Mouse (Mus musculus): ENCODE data around the gene Muc5b.
"Not testable (repeated sequence)": the region's sequence is repeated elsewhere in the genome, so short reads cannot be mapped to it uniquely, and the experiment has no call there.

The Muc5b gene

DNA sequence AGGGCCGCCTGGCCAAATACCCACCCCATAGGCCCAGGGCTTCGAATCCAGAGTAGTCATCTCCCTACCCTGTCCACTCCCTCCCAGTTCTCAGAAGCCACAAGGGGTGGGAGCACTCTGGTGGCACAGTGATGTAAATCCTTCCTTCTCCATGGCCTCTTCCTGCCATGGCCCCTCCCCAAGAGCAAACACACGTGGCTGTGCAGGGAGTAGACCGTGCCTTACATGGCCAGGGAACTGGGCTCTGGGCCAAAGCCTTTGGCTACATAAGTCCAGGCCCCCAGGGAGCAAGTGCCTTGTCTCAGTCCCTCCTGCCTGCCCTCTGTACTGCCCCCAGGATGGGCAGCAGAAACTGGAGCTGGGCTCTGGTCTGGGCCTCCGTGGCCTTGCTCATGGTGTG is at the start of gene Muc5b:
Muc5b (plus strand) TSS at position 292 of the 400 bp plus-strand sequence.
- in situ Hi-C loops (cut with MboI, MseI) = no loop called here

DNA sequence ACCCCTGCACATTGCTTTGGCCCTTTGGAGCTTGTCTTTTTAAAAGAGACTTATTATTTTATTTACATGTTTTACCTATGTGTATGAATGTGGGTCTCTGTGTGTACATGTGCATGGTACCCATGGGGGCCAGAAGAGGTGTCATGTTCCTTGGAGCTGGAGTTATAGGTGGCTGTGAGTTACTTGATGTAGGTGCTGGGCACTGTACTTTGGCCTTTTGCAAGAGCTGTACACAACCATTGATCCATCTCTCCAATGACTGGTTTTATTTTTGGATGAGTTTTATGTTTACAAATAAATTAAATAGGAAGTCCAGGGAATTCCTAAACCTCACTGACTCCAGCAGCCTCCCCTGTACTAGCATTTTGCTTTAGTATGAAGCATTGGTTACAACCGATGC is 44.6 kb upstream of the Muc5b start:
- in situ Hi-C loops (cut with MboI, MseI) = loop anchor here (5.0 kb wide), 1 partner anchor 47 kb away; no protein-coding TSS in a partner anchor

GRCm38 (mm10) chr7:141803206-141803605 is 35.7 kb upstream of the Muc5b start:
- in situ Hi-C loops (cut with MboI, MseI) = no loop called here

GRCm38 (mm10) chr7:141805384-141805783 is 33.5 kb upstream of the Muc5b start:
- in situ Hi-C loops (cut with MboI, MseI) = no loop called here

DNA sequence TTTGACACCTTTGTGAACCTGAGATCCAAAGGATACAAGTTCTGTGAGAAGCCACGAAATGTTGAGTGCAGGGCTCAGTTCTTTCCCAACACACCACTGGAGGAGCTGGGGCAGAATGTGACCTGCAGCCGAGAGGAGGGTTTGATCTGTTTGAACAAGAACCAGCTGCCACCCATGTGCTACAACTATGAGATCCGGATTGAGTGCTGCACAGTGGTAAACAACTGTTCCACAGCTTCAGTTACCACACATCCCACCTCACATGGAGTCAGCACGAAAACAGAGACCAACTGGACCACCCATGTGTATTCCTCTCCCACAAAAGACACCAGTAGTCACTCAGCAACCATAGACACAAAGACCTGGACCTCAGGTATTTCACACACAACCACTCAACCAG is 31.0 kb upstream of the Muc5b start:
- in situ Hi-C loops (cut with MboI, MseI) = not testable (repeated sequence)

DNA sequence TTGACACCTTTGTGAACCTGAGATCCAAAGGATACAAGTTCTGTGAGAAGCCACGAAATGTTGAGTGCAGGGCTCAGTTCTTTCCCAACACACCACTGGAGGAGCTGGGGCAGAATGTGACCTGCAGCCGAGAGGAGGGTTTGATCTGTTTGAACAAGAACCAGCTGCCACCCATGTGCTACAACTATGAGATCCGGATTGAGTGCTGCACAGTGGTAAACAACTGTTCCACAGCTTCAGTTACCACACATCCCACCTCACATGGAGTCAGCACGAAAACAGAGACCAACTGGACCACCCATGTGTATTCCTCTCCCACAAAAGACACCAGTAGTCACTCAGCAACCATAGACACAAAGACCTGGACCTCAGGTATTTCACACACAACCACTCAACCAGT is 28.9 kb upstream of the Muc5b start:
- in situ Hi-C loops (cut with MboI, MseI) = not testable (repeated sequence)

GRCm38 (mm10) chr7:141813321-141813720 is 25.5 kb upstream of the Muc5b start:
- in situ Hi-C loops (cut with MboI, MseI) = no loop called here

DNA sequence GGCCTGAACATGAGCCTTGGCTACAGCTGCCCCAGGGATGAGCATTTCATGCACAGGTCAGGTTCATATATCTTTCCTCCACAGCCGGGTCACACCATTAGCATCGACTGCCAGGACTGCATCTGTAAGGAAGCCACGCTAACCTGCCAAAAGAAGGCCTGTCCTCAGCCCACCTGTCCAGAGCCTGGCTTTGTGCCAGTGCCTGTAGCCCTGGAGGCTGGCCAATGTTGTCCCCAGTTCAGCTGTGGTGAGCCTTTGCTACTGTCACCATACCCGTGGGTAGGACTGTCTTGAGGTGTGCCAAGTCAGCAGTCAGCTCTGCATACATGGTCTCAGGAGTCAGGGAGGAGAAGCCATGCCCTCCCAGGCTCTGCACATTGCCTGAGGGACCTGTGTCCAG is 23.5 kb upstream of the Muc5b start:
- in situ Hi-C loops (cut with MboI, MseI) = no loop called here

GRCm38 (mm10) chr7:141817355-141818075 is 21.4 kb upstream of the Muc5b start:
- in situ Hi-C loops (cut with MboI, MseI) = no loop called here

- in situ Hi-C loops (cut with MboI, MseI) = no loop called here
These were observed 20.6 kb upstream of the Muc5b start for GRCm38 (mm10) chr7:141818267-141818666.

- in situ Hi-C loops (cut with MboI, MseI) = no loop called here
These were observed 16.1 kb upstream of the Muc5b start for GRCm38 (mm10) chr7:141822582-141823261.

GRCm38 (mm10) chr7:141823699-141824098 is 15.2 kb upstream of the Muc5b start:
- in situ Hi-C loops (cut with MboI, MseI) = no loop called here

DNA sequence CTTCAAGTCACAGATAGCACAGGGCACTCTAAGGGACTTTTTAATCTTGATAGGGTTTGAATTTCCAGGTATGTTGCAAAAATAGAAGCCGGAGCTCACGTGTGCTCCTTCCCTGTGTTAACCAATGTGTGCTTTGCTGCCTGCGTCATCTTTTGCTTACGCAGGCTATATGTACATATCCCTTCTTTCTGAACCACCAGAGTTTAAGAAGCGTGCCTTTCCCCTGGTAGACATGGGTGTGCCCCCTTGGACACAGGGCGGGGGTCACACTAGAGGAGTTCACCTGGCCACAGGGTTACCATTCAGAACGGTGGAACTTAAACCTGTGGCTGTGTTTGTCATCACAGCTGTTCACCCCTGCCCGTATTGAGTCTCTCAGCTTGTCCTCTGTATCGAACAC is 14.5 kb upstream of the Muc5b start:
- in situ Hi-C loops (cut with MboI, MseI) = no loop called here

- in situ Hi-C loops (cut with MboI, MseI) = no loop called here
These were observed 2.9 kb upstream of the Muc5b start for GRCm38 (mm10) chr7:141835941-141836340.

GRCm38 (mm10) chr7:141836423-141836822 is 2.4 kb upstream of the Muc5b start:
- in situ Hi-C loops (cut with MboI, MseI) = no loop called here

GRCm38 (mm10) chr7:141840354-141840753 is 1.5 kb downstream of the Muc5b start:
- in situ Hi-C loops (cut with MboI, MseI) = no loop called here

- in situ Hi-C loops (cut with MboI, MseI) = no loop called here
These were observed 22.2 kb downstream of the Muc5b start for GRCm38 (mm10) chr7:141861046-141861445.

GRCm38 (mm10) chr7:141869644-141870043 is 30.8 kb downstream of the Muc5b start:
- in situ Hi-C loops (cut with MboI, MseI) = no loop called here

DNA sequence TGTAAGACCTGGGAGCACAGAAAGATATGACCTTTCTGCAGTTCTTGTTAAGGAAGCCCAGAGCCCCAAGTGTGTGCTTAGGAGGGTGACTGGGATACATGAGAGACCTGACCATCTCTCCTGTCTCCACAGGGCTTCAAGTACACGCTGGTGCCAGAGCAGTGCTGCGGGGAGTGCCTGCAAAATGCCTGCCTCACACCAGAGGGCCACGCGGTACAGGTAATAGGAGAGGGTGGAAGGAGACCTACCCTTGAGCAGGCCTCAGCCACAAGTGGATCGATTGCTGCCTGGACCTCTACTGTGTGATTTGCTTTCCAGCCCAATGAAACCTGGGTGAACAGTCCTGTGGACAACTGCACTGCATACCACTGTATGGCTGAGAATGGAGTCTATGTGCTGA is 31.7 kb downstream of the Muc5b start:
- in situ Hi-C loops (cut with MboI, MseI) = no loop called here

DNA sequence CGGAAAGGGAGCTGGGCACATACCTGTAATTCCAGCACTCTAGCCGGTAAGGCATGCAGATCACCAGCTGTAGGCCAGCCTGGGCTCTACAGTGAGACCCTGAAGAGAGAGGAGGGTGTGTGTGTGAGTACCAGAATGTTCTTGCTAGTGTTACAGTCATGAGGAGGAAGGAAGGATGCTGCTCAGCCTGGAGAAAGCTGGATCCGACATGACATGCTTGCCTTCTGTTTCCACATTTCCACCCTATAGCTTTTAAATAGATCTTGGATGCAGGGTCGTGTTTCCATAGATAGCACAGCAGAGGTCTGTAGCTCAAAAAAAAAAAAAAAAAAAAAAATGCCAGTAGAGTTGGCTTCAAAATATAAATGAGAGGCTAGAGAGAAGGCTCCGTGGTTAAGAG is 36.0 kb downstream of the Muc5b start:
- in situ Hi-C loops (cut with MboI, MseI) = no loop called here

GRCm38 (mm10) chr7:141878813-141879212 is 39.9 kb downstream of the Muc5b start:
- in situ Hi-C loops (cut with MboI, MseI) = no loop called here

DNA sequence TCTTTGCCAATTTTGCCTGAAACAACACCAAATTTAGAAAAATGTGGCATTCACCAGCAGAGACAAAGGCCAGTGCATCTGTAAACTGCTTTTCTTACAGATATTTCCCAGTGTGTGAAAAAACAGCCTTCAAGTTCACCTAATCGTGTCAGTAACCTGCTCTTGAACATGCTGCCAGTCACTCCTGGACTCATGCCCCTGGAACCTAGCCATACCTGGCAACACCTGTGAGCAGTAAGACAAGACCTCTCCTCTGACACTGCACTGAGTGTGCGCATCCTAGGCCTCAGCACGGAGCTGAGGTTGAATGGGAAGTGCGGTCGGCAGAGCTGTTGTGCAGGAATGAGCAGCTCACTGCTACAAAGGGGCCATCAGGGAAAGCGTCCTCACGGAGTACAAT is 53.3 kb downstream of the Muc5b start:
- in situ Hi-C loops (cut with MboI, MseI) = no loop called here

GRCm38 (mm10) chr7:141901825-141902224 is 63.0 kb downstream of the Muc5b start:
- in situ Hi-C loops (cut with MboI, MseI) = no loop called here
